Mouse (Mus musculus): ENCODE results near the gene Anks1b. TPM values are rescaled to one million over a fixed set of nuclear protein-coding genes. Genes with fewer than 3 reads are reported as not detected.

Anks1b gene
- total RNA-seq, 4 experiments from 2014 or later = 0.37 to 2.1 (median 0.71) TPM

DNA sequence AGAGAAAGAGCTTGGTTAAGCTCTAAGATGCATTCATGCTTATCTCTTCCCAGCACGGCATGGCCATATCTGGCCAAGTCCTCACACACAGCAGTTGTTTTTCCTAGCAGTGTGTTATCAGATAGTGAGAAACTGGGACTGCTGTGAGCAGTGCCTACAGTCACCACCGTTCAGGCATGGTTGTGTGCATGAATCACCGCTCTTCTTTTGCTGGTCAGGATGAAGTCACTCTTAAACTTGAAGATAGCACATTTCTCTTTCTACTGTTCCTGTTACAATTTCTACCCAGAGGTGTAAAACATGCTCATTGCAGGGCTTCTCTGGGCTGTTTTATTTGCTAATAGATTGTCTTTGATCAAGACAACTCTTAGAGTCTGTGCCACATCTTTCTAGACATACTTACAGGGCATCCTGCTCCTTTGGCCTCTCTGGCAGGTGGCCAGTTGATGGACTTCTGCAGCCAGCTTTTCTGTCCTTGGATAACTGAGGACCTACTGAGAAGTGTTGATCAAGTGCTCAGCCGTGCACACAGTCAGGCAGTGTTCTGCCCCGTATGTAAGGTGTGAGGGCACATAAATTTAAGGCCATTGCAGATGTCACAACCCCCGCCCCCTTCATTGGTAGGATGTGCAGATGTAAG, 296.8 kb downstream of the Anks1b start:
- no peak for DNase-seq (ENCODE audit: low spot score)

DNA sequence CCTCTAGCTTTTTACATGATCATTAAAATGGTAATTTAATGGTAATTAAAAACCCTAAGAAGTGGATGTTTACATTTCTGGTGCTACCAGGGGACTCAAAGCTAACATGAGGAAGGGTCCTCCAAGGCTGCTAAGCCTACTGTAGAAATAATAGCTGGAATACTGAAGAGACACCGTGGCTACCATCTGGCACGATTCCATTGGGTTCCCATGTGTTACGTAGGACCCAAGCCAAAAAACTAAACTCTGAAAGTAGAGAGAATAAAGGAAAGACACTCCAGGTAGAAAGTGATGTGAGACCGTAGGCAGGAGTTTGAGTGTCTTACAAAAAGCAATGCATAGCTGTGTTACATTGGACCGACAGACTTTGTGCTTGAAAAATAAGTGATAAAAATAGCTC, 317.1 kb downstream of the Anks1b start:
- DNase-seq (ENCODE audit: low spot score) = no peak

DNA sequence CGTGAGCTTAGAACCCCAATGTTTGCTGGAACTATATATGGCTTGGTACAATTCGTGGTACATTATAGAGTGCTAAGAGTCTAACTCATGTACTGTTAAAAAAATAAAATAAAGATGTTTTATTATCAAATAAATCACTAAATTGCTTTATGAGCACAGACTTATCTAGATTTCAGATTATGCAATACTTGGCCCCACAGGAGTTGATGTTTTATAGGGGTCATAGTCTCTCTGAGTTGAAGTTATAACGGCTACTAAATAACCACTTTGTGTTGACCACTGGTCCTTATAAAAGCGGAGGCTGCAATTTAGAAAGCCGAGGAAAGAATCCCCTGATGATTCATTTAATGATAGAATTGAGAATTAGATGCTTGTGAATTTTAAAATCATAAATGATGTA, 323.6 kb downstream of the Anks1b start:
- no peak for DNase-seq (ENCODE audit: low spot score)

DNA sequence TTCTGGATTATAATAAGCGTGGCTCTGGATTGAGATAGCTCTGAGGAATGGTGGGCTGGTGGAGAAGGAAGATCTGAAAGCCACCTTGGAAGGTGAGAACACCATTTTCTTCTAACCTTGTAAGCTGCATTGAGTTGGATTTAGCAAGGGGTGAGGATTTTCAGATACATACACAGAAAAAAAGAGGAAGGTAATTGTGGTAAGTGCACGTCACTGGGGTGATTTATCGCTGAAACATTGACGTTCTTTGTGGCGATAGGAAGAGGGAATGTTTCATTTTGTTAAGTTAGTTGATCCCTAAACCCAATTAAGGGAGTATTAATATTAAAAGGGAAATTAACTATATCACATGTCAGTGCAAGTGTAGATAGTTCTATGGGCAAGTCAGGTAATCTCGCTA, 336.7 kb downstream of the Anks1b start:
- DNase-seq (ENCODE audit: low spot score) = no peak

DNA sequence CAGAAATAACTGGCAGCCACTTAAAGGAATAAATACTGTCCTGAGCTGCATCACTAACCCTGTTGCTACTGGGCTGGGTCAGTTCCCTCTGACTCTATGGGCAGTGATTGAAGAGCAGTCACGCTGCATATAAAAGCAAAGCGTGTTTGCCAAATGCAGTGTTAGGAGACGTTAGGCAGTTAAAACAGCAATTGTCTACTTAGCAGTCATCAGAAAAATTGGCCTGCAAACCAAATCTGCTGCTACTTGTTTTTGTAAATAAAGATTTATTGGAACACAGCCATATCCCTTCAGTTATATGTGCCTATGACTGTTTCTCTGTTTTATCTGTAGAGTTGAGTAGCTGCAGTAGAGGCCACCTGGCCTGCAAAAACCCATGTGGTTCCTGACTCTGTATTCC, 347.2 kb downstream of the Anks1b start:
- DNase-seq (ENCODE audit: low spot score) = no peak

DNA sequence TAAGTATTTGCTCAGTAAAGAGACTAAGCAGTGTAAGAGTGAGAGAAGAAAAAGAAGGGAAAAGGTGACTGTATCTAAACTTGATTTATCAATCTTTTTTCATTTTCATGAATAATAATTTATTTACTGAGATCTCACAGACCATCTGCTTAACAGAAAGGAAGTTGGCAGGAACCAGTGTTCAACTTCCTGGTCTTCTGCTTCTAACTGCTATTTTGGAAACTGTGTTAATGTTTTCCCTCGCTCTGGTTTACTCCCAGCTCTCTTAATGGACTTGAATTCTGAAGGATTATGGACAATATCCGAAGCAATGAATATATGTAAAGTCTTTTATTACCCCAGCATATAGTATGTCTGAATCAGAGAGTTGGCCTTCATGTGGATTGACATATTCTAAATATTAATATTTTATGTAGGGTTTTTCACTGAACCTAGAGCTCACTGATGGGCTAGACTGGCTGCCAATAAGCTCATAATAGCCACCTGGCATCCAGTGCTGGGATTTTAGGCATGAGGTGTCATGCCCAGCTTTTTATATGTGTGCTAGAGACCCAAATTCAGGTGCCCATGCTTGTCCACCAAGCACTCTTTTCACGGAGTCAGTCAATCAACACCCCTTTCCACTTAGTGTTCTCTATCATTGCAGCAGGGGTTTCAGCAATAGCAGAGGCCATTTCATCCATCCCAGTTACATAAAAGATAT, 349.6 kb downstream of the Anks1b start:
- DNase-seq (ENCODE audit: low spot score) = no peak

DNA sequence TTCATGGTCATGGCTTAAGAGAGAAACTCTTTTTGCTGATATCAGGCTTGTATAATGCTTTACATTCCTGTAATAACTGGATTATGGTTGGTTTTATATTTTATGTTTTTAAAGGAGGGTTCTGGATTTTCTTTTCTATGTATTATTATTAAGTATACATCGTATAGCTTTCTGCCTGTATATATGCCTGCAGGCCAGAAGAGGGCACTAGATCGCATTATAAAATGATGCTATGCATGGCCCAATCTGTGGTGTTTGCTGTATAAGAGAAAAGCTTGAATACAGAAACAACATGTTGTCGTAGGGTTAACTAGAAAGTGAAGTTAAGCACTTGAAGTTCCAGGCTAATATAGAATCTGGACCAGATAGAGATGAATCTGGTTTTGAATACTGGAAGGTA, 362.0 kb downstream of the Anks1b start:
- no peak for DNase-seq (ENCODE audit: low spot score)

DNA sequence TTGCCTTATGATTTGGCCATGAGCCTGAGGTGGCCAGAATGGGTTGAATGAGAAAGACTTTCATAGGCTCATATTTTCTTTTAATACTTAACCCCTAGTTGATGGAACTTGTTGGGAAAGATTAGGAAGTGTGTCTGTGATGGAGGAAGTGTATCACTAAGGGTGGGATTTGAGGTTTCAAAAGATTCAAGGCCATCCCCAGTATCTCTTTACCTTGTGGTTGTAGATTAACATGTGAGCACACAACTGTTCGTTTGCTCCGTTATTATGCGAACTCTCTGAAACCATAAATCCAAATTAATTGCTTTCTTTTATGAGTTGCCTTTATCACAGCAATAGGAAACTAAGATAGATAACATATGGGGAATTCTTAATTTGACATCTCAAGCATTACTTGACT, 364.0 kb downstream of the Anks1b start:
- no peak for DNase-seq (ENCODE audit: low spot score)

DNA sequence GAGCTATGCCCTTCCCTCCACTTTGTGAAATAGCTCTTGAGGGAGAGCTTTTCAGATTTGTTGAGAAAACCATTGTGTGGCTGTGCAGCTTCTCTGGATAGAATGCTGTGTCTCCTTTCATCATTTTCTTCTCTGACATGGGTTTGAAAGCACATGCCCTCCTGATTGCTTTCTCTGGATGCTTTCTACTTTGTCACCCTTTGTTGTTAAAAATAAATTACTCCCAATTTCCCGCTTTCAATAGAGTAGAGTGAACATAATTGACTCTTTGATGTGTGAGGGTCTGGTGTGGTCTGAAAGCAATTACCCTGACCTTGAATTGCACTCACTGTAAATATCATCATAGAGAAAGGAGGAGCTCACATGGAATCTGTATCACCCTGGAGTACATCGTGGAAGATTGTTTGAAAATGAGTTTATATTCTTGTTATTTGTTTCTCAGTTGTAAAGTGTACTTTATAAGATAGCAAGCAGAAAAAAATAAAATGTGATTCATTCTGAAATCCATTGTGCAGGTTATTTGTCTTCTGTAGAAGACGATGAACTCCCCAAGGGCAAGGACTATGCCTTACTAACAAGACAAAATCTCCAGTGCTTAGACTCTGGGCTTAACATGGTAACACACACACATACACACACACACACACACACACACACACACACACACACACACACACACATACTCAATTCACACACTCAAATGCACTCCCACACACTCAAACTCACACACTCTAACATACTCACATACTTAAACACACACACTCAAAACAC, 385.8 kb downstream of the Anks1b start:
- DNase-seq (ENCODE audit: low spot score) = no peak

DNA sequence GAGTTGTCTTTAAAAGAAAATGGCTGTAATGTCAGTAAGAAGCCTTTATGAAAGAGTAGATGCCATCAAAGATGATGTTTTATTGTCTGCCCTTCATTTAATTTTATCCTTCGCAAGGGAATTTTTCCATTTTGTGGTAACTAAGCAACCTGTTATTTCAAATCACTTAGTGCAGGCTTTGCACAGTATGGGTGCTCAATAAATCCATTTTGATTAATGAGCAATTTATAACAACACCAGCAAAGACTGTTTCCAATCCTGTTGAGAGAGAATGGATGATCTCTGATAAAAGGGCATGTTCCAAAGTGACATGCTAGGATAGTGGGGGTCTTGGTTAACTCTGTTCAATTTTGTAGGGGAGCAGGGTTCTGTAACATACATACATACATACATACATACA, 398.0 kb downstream of the Anks1b start:
- no peak for DNase-seq (ENCODE audit: low spot score)

DNA sequence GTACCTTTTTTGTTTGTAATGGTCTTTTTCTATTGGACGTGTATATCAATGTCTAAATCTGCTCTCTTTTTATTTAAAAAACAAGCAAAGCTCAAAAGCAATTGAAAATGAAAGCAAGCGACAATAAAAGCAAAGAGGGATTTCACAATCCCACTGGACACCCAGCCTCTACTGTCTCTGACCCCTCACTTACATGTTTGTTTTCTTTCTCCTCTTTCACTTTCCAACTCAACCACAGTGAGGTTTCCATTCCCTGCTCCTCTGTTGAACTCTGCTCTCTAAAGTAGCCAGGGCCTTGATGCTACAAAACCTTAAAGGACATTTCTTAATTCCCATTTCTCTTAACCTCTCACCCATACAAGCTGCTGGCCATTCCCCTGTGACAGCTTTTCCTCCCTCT, 400.0 kb downstream of the Anks1b start:
- no peak for DNase-seq (ENCODE audit: low spot score)

DNA sequence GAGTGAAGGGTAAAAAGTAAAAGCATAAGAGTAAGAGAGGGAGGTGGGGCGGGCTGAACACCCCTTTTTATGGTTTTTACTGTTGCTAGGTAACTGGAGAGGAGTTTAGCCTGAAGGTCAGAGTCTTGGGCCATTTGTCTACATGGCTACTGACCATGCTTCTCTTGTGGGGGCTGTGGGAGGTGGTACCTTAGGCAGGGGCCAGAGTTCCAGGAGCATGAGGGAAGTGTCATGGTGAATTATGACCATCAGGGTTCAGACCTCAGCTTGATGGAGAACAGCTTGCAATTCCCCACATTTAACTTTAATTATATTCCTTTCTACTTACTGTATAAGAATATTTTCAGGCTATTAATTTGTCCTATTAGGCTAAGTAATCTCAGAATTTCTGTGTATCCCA, 413.3 kb downstream of the Anks1b start:
- no peak for DNase-seq (ENCODE audit: low spot score)

DNA sequence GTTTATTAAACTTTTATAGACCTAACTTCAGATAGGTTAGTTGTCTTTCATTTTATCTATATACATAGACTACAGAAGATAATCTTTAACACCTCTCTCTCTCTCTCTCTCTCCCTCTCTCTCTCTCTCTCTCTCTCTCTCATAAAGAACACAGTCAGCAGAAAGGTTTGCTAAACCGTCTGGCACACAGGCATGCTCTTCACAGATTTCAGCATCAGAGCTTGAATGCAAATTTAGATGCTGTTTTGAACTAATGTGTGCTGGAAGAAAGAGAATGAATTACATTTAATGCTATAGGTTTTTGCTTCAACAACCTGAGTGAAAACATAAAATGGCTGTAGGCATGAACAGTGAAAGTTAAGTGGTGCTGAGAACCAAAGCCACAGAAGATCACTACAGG, 429.9 kb downstream of the Anks1b start:
- DNase-seq (ENCODE audit: low spot score) = no peak

DNA sequence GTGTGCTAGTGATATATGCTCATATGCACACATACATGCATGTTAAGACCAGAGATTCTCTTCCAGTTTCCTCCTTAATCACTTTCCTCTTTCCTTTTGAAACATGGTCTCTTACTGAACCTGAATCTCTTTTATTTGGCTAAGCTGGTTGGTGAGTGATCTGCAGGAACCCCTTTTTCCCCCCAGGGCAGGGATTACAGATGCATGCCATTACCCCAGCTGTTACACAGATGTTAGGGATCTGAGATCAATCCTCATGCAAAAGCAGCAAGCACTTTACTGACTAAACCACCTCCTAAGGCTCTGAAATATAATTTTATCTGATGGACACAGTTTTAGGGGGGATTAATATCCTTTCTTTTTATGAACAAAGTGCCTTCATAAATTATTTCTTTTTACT, 432.8 kb downstream of the Anks1b start:
- no peak for DNase-seq (ENCODE audit: low spot score)

DNA sequence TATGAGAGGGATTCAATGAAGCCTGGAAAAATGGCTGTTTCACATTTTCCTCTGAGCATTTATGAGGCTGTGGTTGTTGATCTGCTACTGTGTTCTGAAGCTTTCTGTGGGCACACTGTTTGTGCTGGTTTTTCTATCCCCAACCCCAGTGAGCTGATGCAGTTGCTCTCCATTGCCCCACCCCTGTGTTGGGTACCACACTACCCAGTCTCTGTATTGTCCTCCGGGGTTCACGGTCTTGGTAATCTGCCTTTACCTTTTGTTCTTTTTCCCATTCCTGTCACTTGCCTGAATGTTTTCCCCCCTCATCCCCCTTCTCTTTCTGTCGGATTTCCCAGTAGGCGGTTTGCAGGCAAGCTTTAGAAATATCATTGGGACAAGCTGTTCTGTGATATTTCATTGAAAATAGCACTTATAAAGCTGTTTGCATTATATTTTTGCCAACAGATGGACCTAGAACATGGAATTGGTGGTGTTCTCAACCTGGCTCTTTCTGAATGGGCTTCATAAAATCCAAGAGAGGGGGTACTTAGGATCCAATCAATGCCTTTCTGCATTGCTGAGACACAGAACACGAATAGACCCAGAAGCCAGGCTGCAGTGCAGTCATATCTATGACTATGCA, 434.7 kb downstream of the Anks1b start:
- DNase-seq (ENCODE audit: low spot score) = no peak

DNA sequence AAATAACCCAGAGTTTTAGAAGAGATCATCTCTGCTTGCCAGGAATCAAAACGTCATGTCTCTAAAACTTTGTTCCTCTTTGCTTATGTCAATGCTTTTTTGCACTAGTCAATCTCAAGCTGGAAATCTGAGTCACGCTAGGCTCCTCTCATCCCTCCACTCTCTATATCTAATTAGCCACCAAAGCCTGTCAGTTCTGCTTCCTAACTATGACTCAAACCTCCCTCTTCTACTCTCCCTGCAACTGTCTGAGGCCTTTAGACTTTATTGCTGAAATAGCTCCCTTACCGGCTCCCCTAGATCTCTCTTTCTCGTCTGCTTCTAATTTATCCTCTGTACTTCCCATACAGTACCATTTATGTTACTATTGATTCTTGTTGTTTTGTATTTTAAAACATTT, 456.5 kb downstream of the Anks1b start:
- no peak for DNase-seq (ENCODE audit: low spot score)

DNA sequence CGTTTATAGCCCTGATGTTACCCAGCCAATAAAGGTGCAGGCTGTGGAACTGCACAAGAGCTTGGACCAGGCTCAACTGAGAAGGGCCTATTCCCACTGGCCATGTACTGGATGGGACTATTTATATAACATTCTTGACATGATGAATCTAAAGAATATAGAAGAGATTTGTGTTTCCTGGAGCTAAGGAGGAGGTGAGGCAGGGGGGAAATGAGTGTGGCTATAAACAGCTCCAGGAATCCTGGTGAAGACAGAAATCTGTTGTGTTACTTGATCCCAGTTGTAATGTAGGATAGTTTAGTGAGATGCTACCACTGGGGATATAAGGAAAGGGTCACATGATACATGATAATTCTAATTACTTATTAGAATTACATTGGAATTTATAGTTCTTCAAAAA, 472.1 kb downstream of the Anks1b start:
- DNase-seq (ENCODE audit: low spot score) = no peak

DNA sequence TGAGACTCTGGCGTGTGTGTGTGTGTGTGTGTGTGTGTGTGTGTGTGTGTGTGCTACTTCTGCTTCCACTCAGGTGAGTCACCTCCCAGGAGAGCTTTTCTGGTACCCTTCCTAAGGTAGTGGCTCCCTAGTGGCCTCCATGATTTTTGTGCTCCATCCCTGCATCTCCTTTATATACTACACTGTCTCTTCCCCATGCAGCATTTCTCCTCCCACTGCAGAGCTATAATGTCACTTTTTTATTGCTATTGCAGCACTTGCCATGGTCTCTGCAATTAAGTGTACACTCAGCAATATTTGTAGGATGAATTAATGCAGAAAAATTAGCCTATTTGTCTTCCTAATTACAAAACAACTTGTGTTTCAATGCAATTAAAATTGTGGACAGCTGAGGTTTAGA, 482.9 kb downstream of the Anks1b start:
- no peak for DNase-seq (ENCODE audit: low spot score)

DNA sequence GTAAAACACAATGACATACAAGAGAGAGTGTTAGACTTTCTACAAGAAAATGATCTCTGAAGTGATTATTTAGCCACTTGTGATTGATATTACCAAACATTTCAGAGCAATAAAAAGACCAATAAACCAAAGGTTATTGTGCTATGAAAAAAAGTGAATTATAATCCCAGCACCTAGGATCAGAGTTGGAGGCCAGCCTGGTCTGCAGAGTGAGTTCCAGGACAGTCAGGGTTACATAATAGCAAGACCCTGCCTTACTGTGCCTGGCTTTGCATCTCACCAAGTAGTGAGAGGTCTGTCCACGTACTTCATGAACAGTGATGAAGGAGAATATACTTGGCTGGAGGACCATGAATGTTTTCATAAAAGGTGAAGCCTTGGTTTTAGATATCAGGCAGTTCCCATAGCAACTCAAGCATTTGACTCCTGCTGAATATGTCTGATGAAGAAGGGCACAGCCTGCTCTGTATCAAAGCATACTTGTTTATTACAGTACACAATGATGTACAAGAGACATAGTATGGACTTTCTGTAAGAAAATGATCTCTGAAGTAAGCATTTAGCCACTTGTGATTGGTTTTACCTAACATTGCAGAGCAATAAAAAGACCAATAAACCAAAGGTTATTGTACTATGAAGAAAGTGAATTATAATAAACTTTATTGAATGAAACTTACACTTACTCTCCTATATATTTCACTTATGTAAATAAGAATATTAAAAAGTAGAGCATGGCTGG, 484.0 kb downstream of the Anks1b start:
- no peak for DNase-seq (ENCODE audit: low spot score)

DNA sequence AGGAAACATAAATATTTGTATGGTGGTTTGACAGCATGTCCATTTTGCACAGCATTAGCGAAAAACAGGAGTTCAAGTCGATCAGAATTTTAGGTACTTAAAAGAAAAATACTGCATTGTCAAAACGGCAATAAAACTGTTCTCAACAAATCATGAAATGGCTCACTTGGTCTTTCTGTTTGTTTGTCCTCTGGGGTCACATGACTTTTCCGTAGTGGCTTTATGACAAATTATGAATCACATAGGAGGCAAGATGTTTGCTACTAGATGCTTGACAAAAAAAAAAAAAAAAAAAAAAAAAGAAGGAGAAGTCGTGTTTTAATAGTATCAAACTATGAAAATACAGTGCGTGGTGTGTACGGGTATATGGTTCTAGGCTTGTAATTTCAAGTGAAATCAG, 495.7 kb downstream of the Anks1b start:
- no peak for DNase-seq (ENCODE audit: low spot score)

DNA sequence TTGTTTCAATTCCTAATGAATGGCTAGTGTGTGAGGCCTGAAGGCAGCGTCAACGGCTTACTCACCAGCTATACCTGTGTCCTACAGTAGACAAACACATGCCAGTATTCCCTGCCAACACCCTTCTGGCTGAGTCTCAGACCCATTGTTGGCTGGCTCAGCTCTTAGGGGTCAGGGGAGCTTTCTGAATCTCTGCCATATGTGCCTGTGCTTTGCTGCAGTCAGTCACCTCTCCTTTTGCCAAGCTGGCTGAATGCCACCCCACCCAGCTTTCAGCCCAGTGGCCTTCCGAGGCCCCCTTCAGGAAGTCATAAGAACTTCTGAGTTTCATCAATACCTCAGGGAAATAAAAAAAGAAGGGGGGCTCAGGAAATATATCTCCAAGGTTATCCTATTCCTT, 497.4 kb downstream of the Anks1b start:
- DNase-seq (ENCODE audit: low spot score) = no peak

DNA sequence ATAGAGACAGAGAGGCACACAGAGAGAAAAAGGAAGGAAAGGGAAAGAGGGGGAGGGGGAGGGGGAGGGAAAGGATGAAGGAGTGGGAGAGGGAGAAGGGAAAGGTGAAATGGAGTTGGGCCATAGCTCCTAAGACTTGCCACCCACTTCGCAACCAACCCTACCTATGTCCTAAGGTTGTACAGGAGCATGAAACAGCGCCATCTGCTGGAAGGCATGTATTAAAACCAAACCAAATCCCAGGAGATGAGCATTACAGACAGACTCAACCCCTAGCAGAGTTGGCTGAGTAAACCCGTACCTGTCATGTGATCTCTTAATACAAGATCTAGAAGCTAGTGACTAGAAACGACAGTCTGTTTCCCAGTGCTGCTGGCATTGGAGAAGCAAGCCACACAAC, 500.2 kb downstream of the Anks1b start:
- DNase-seq (ENCODE audit: low spot score) = no peak
